Mouse (Mus musculus): Measurements from ENCODE around the gene Lsm10. TPM values are rescaled to one million over a fixed set of nuclear protein-coding genes. Genes with fewer than 3 reads are reported as not detected.

Gene Lsm10
- total RNA-seq, 2 experiments from 2014 or later, result 17.3 to 18.4 TPM

- DNase-seq, result no peak
Observed at GRCm38 (mm10) chr4:126120052-126120451, 23.6 kb downstream of the Lsm10 start.

- no peak for DNase-seq
Observed at GRCm38 (mm10) chr4:126120506-126120905, 24.1 kb downstream of the Lsm10 start.

GRCm38 (mm10) chr4:126123309-126124040, 27.1 kb downstream of the Lsm10 start:
- no peak for DNase-seq

- DNase-seq, result peak; percentile 44
Observed at GRCm38 (mm10) chr4:126130502-126130901, 34.1 kb downstream of the Lsm10 start.

- peak; percentile 54 for DNase-seq
Observed at GRCm38 (mm10) chr4:126131290-126132121, 35.1 kb downstream of the Lsm10 start.

GRCm38 (mm10) chr4:126132636-126133264, 36.3 kb downstream of the Lsm10 start:
- no peak for DNase-seq

GRCm38 (mm10) chr4:126134236-126134635, 37.8 kb downstream of the Lsm10 start:
- DNase-seq, result no peak

- DNase-seq, result no peak
Observed at GRCm38 (mm10) chr4:126134639-126135038, 38.2 kb downstream of the Lsm10 start.

GRCm38 (mm10) chr4:126137773-126138172, 41.4 kb downstream of the Lsm10 start:
- DNase-seq, result no peak

- no peak for DNase-seq
Observed at GRCm38 (mm10) chr4:126141021-126141420, 44.6 kb downstream of the Lsm10 start.

- peak; percentile 38 for DNase-seq
Observed at GRCm38 (mm10) chr4:126145396-126145795, 49.0 kb downstream of the Lsm10 start.

- DNase-seq, result no peak
Observed at GRCm38 (mm10) chr4:126146974-126147532, 50.6 kb downstream of the Lsm10 start.

- peak; percentile 79 for DNase-seq
Observed at GRCm38 (mm10) chr4:126147533-126148160, 51.2 kb downstream of the Lsm10 start, which contains the start of gene Eva1b. Gene Eva1b, plus strand, starts transcription at chr4:126147744.

Other genes with a start within 250 kb of the Lsm10 start
- 1 to 10 TPM in 1 of 2 experiments, under 1 TPM in 1; 0.52 to 1.4 TPM for gene Csf3r, start 72.1 kb upstream of the Lsm10 start, total RNA-seq (2021)
- 10 to 100 TPM; 62.9 to 65.3 TPM for gene Mrps15, start 49.7 kb upstream of the Lsm10 start, total RNA-seq (2021)
- gene Oscp1, start 38.1 kb upstream of the Lsm10 start, total RNA-seq (2021), result 1 to 10 TPM; 4.9 to 5.9 TPM
- 10 to 100 TPM; 32.5 to 33.2 TPM for gene Stk40, start 7.3 kb downstream of the Lsm10 start, total RNA-seq (2021)
- 10 to 100 TPM; 27.3 to 29.3 TPM for gene Eva1b, start 51.1 kb downstream of the Lsm10 start, total RNA-seq (2021)
- 1 to 10 TPM; 1.6 to 1.8 TPM for gene Sh3d21, start 66.9 kb downstream of the Lsm10 start, total RNA-seq (2021)
- 100 to 1,000 TPM; 226 TPM for gene Thrap3, start 106.1 kb downstream of the Lsm10 start, total RNA-seq (2021)
- 100 to 1,000 TPM; 182 to 197 TPM for gene Map7d1, start 159.7 kb downstream of the Lsm10 start, total RNA-seq (2021)
- gene Trappc3, start 165.7 kb downstream of the Lsm10 start, total RNA-seq (2021), result 10 to 100 TPM; 50.7 to 54.3 TPM
- 1 to 10 TPM; 2.3 to 3.1 TPM for gene Col8a2, start 190.2 kb downstream of the Lsm10 start, total RNA-seq (2021)
- gene Adprhl2, start 225.1 kb downstream of the Lsm10 start, total RNA-seq (2021), result 10 to 100 TPM; 18.7 to 19.9 TPM
- gene Tekt2, start 229.1 kb downstream of the Lsm10 start, total RNA-seq (2021), result under 1 TPM; 0.41 to 0.61 TPM